Mouse (Mus musculus): ENCODE data around the gene Prpsap2. TPM values are rescaled to one million over a fixed set of nuclear protein-coding genes. Genes with fewer than 3 reads are reported as not detected.
"Not testable (repeated sequence)": the region's sequence is repeated elsewhere in the genome, so short reads cannot be mapped to it uniquely, and the experiment has no call there.

Prpsap2 gene
- polyA plus RNA-seq (2015; fragmentation: Nextera tagmentation; extraction: Ambion mirVana), result 8.6 and 10.3 TPM in 2 replicates

GRCm38 (mm10) chr11:61761584-61762407, at the start of gene Prpsap2:
Gene Prpsap2, minus strand, starts transcription at chr11:61762088.
- peak; percentile 99 for DNase-seq
- H3K4me2 ChIP-seq, result peak within 1 kb of the TSS; percentile 72
- no peaks in the 10 kb centered on the region for H3K27me3 ChIP-seq
- 0 out of 2 replicates have a peak, but pooled peaks cover 3% of the 10 kb centered on the region for H3K36me3 ChIP-seq
- H3K4me1 ChIP-seq (replicated peaks), result peaks cover 38% of the 10 kb centered on the region
- ATAC-seq (ENCODE audit: low read depth), result peak; percentile 89
- peak within 1 kb of the TSS; percentile 72; the same call in 1 of the 2 replicates for H3K27ac ChIP-seq
- under 1% methylated on average over 50 of the region's 51 CpGs for WGBS (ENCODE audit: insufficient replicate concordance)
- peak within 1 kb of the TSS; percentile 66 for H3K4me3 ChIP-seq (replicated peaks)
- H3K9me3 ChIP-seq (replicated peaks), result no peaks in the 10 kb centered on the region
- H3K9ac ChIP-seq, result peak within 1 kb of the TSS; percentile 74

GRCm38 (mm10) chr11:61809793-61810192, 47.9 kb upstream of the Prpsap2 start:
- no peaks in the 10 kb centered on the region for H3K9me3 ChIP-seq (replicated peaks)
- 48% methylated on average over 4 of the region's 4 CpGs for WGBS (ENCODE audit: insufficient replicate concordance)
- H3K36me3 ChIP-seq, result peaks cover 8% of the 10 kb centered on the region; the same call in 1 of the 2 replicates
- no peak overlapping the region for H3K4me2 ChIP-seq
- no peak overlapping the region for H3K9ac ChIP-seq
- DNase-seq, result no peak
- ATAC-seq (ENCODE audit: low read depth), result no peak
- H3K4me3 ChIP-seq (replicated peaks), result no peak overlapping the region
- no peaks in the 10 kb centered on the region for H3K4me1 ChIP-seq (replicated peaks)
- H3K27ac ChIP-seq, result no peak overlapping the region
- no peaks in the 10 kb centered on the region for H3K27me3 ChIP-seq

GRCm38 (mm10) chr11:61808551-61809117, 46.7 kb upstream of the Prpsap2 start:
- DNase-seq (no peak), ATAC-seq (ENCODE audit: low read depth) (no peak)
- WGBS (ENCODE audit: insufficient replicate concordance), result 74% methylated on average over 2 of the region's 2 CpGs
- no peak overlapping the region for H3K27ac ChIP-seq
- H3K4me3 ChIP-seq (replicated peaks), result no peak overlapping the region
- H3K4me1 ChIP-seq (replicated peaks), result no peaks in the 10 kb centered on the region
- no peak overlapping the region for H3K4me2 ChIP-seq
- H3K9me3 ChIP-seq (replicated peaks), result no peaks in the 10 kb centered on the region
- no peaks in the 10 kb centered on the region for H3K27me3 ChIP-seq
- peaks cover 8% of the 10 kb centered on the region; the same call in 1 of the 2 replicates for H3K36me3 ChIP-seq
- no peak overlapping the region for H3K9ac ChIP-seq

- ATAC-seq (ENCODE audit: low read depth) (no peak), DNase-seq (no peak)
- Histone ChIP-seq H3K27me3 (no peaks in the 10 kb centered on the region), H3K9ac (no peak overlapping the region), H3K4me3 (replicated peaks) (no peak overlapping the region), H3K4me1 (replicated peaks) (no peaks in the 10 kb centered on the region), H3K36me3 (peaks cover 24% of the 10 kb centered on the region), H3K27ac (no peak overlapping the region), H3K9me3 (replicated peaks) (no peaks in the 10 kb centered on the region), H3K4me2 (no peak overlapping the region)
- 68% methylated on average over 1 of the region's 1 CpGs for WGBS (ENCODE audit: insufficient replicate concordance)
Observed at GRCm38 (mm10) chr11:61793441-61793840, 31.6 kb upstream of the Prpsap2 start.

GRCm38 (mm10) chr11:61788550-61788949, 26.7 kb upstream of the Prpsap2 start:
- H3K36me3 ChIP-seq, result peaks cover 23% of the 10 kb centered on the region
- no peaks in the 10 kb centered on the region for H3K27me3 ChIP-seq
- ATAC-seq (ENCODE audit: low read depth), result no peak
- H3K9me3 ChIP-seq (replicated peaks), result no peaks in the 10 kb centered on the region
- no peak overlapping the region for H3K9ac ChIP-seq
- H3K4me2 ChIP-seq, result no peak overlapping the region
- no peak for DNase-seq
- 68% methylated on average over 1 of the region's 1 CpGs for WGBS (ENCODE audit: insufficient replicate concordance)
- H3K27ac ChIP-seq, result no peak overlapping the region
- H3K4me1 ChIP-seq (replicated peaks), result no peaks in the 10 kb centered on the region
- H3K4me3 ChIP-seq (replicated peaks), result no peak overlapping the region

DNA sequence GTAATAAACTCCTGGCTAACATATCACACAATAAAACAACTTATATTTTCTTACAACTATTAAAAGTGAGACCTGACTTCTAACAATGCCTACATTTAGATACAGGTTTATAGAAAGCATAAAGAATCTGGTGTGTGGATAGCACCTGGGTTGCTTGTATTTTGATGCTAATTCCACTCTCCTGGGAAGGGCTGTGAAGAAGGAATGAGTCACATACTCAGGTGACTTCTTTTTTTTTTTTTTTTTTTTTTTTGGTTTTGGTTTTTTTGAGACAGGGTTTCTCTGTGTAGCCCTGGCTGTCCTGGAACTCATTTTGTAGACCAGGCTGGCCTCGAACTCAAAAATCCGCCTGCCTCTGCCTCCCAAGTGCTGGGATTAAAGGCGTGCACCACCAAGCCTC, 20.6 kb upstream of the Prpsap2 start:
- not testable (repeated sequence) for H3K4me3 ChIP-seq (replicated peaks); ATAC-seq (ENCODE audit: low read depth); H3K4me2 ChIP-seq; H3K4me1 ChIP-seq (replicated peaks); H3K27ac ChIP-seq; H3K36me3 ChIP-seq; H3K9ac ChIP-seq; H3K9me3 ChIP-seq (replicated peaks); H3K27me3 ChIP-seq; DNase-seq
- 83% methylated on average over 3 of the region's 3 CpGs for WGBS (ENCODE audit: insufficient replicate concordance)

DNA sequence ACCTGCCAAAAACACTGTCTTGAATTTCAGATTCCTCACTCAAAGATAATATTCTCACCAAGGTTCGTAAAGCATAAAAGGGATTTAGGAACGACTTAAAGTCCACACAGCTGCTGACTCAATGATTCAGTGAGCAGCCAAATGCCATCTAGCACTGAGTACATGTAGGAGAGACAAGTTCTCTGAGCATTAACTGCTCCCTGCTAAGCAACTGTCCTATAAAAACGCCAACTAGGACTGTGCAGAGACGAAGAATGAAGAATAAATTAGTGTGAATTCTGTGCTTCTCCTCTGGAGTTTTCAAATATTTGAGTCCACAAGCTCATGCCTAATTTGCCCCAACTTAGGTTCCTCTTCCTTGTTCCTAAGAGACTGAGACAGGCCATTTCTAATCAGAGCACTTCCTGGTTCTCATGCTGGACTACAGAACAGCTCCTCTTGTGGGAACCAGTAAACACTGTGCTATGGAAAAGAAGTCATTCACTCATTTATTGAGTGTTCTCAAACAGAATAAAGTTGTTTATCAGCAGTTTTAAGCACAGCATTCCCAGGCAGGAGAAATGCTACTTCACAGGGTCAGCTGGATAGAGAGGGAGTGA, 12.8 kb upstream of the Prpsap2 start:
- Histone ChIP-seq H3K4me2 (no peak overlapping the region), H3K9ac (no peak overlapping the region), H3K27me3 (no peaks in the 10 kb centered on the region), H3K27ac (no peak overlapping the region), H3K4me3 (replicated peaks) (no peak overlapping the region), H3K9me3 (replicated peaks) (no peaks in the 10 kb centered on the region), H3K4me1 (replicated peaks) (no peaks in the 10 kb centered on the region), H3K36me3 (peaks cover 5% of the 10 kb centered on the region; the same call in 1 of the 2 replicates)
- DNase-seq (no peak), ATAC-seq (ENCODE audit: low read depth) (no peak)
- 66% methylated on average over 4 of the region's 4 CpGs for WGBS (ENCODE audit: insufficient replicate concordance)

DNA sequence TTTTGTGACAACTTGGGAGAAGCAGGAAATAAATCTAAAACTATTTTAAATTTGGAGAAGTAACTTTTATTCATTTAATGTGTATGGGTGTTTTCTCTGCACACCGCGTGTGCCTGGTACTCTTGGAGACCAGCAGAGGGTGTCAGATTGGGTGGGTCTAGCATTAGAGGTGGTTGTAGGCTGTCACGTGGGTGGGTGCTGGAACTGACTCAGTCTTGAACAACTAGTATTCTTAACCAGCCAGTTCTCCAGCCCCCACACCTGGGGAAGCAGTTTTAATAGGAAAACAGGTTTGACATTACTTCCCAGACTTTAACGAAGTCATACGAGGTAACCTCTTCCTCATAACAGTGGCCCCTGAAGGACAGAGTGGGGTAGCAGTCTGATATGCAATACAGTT, 1.4 kb downstream of the Prpsap2 start:
- H3K9ac ChIP-seq, result no peak overlapping the region
- no peaks in the 10 kb centered on the region for H3K27me3 ChIP-seq
- H3K9me3 ChIP-seq (replicated peaks), result no peaks in the 10 kb centered on the region
- WGBS (ENCODE audit: insufficient replicate concordance), result 41% methylated on average over 5 of the region's 5 CpGs
- H3K36me3 ChIP-seq, result peaks cover 5% of the 10 kb centered on the region; the same call in 1 of the 2 replicates
- no peak overlapping the region for H3K4me3 ChIP-seq (replicated peaks)
- DNase-seq (peak; percentile 15), ATAC-seq (ENCODE audit: low read depth) (no peak)
- H3K4me1 ChIP-seq (replicated peaks), result peaks cover 51% of the 10 kb centered on the region
- no peak overlapping the region for H3K27ac ChIP-seq
- peak overlapping the region; percentile 72 for H3K4me2 ChIP-seq

DNA sequence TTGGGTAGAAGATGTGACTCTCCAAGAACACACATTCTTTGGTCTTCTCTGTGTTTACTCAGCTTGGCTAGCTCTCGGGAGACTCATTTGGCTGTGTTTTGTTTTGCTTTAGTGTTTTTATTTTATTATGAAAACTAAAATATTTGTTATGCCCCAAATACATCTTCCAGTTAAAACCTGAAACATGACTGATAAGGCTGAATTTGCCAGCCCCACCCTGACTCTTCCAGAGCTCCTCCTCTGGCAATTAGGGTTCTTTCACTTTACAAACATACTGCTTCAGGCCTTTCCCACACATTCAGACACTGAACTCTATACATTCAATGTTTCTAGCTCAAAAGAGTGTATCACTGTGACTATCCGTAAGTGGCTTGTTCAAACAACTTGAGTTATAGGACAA, 4.7 kb downstream of the Prpsap2 start:
- Histone ChIP-seq H3K36me3 (peaks cover 24% of the 10 kb centered on the region), H3K9ac (peak overlapping the region; percentile 15; the same call in 1 of the 2 replicates), H3K4me1 (replicated peaks) (peaks cover 55% of the 10 kb centered on the region), H3K4me3 (replicated peaks) (no peak overlapping the region), H3K27ac (peak overlapping the region; percentile 70), H3K9me3 (replicated peaks) (no peaks in the 10 kb centered on the region), H3K4me2 (peak overlapping the region; percentile 33), H3K27me3 (no peaks in the 10 kb centered on the region)
- 62% methylated on average over 2 of the region's 2 CpGs for WGBS (ENCODE audit: insufficient replicate concordance)
- DNase-seq (no peak), ATAC-seq (ENCODE audit: low read depth) (no peak)

DNA sequence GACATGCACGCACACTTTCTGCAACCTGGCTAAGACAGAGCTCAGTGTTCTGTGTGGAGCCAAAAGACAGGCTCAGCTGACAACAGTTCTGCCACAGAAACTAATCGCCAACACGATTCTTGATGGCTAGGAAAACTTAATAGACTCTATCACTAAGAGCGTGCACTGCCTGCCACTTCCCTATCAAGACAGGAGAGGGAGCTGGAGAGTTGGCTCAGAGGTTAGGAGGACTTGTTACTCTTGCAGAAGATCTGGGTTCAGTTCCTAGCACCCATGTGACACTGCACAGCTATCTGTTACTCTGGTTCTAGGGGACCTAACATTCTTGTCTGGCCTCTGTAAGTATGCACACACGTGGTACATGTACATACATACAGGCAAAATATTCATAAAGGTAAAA, 10.3 kb downstream of the Prpsap2 start:
- no peak for ATAC-seq (ENCODE audit: low read depth)
- no peak overlapping the region for H3K9ac ChIP-seq
- H3K27ac ChIP-seq, result no peak overlapping the region
- H3K27me3 ChIP-seq, result no peaks in the 10 kb centered on the region
- no peak overlapping the region for H3K4me2 ChIP-seq
- peaks cover 15% of the 10 kb centered on the region for H3K4me1 ChIP-seq (replicated peaks)
- H3K9me3 ChIP-seq (replicated peaks), result no peaks in the 10 kb centered on the region
- H3K4me3 ChIP-seq (replicated peaks), result no peak overlapping the region
- DNase-seq, result no peak
- H3K36me3 ChIP-seq, result peaks cover 40% of the 10 kb centered on the region
- 67% methylated on average over 5 of the region's 5 CpGs for WGBS (ENCODE audit: insufficient replicate concordance)

DNA sequence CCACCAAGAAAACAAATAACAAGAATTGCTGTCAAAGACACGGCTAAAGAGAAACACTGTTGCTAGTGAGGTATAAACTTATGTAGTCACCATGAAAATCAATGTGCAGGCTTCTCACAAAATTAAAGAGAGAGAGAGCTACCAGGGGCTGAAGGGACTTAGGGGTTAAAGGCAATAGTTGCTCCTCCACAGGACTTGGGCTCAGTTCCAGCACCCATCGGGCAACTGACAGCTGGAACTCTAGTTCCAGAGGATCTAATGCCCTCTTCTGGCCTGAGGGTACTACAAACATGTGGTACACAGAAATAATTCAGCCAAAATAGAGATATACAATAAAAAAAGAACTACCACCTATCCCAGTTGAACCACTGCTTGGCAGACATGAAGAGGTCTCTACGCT, 14.7 kb downstream of the Prpsap2 start:
- no peak overlapping the region for H3K9ac ChIP-seq
- H3K4me1 ChIP-seq (replicated peaks), result no peaks in the 10 kb centered on the region
- no peaks in the 10 kb centered on the region for H3K9me3 ChIP-seq (replicated peaks)
- no peak overlapping the region for H3K27ac ChIP-seq
- DNase-seq (no peak), ATAC-seq (ENCODE audit: low read depth) (no peak)
- no peak overlapping the region for H3K4me2 ChIP-seq
- H3K27me3 ChIP-seq, result no peaks in the 10 kb centered on the region
- H3K36me3 ChIP-seq, result peaks cover 28% of the 10 kb centered on the region; the same call in 1 of the 2 replicates
- 79% methylated on average over 3 of the region's 3 CpGs for WGBS (ENCODE audit: insufficient replicate concordance)
- H3K4me3 ChIP-seq (replicated peaks), result no peak overlapping the region
